Mouse (Mus musculus) heart, adult 11 months (tissue): ENCODE data around the gene Atp6v1d.

Source experiments
- DNase-seq: peaks from one replicate; pipeline ENCODE4 v3.0.0; 2022

Gene Atp6v1d

GRCm38 (mm10) chr12:78861496-78862253, at the start of gene Atp6v1d, which contains the start of gene Eif2s1:
Atp6v1d (minus strand) TSS chr12:78861638.
Eif2s1 (plus strand) TSS chr12:78861819.
- peak; percentile 100 for DNase-seq

DNA sequence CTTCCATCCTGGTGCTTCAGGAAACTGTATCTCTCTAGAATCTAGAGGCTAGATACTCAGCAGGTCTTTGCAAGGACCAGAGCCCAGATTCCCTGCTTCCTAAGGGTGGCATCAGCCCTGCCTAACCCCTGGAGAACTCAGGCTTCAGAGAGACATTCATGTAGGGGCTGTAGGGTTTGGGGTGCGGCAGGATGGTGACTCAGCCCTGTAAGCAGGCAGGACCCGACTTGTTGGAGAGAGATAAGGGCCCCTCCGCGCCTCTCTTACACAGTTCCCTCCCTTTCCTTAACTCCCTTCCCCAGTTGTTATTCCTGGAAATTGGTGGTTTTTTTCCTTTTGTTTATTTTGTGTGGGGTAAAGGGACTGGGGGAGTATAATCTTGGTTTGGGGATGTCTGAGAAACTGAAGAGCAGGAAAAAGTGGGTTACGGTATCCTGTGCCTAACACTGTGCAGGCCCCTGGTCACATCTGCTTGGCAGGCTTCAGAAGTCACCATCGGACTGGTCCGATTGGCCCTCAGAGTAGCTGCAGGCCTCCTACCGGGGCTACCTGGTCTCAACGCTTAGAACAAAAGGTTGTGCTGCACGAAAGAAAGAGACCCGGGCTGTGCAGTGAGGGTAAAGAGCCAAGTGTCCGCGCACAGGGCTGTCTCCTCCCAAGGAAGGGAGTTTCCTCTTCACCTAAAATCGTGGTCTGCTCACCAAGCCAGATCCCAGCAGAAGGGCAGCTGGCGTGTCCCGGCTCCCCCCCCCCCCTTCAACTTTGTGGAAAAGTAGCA, 49.4 kb upstream of the Atp6v1d start:
- peak; percentile 91 for DNase-seq

DNA sequence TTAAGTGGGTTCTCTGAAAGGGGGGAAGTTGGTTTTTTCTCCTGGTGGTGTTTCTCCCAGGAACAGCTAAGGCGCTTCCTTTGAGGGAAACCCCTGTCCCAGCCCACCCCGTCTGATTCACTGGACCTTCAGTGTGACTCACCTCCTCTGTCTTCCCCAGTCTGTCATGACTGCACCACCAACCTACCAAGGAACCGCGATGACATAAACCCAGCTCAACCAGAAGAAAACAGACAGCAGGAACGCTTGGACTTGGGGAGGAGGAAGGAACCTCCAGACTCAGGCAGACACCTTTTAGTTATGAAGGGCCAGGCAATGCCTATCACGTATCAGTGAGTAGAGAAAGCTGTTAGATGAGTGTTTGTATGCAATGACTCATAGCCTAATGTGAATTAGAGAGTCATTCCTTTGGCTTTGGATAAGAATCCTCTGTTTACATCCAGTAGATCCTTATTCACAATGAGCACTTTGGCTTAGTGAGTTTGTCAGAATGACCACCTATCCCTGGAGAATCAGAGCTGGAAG, 46.7 kb upstream of the Atp6v1d start:
- no peak for DNase-seq

- DNase-seq, result peak; percentile 93
Observed at GRCm38 (mm10) chr12:78906707-78907162, 45.3 kb upstream of the Atp6v1d start, which contains the start of gene Plek2. Plek2 (minus strand) TSS chr12:78906964.

GRCm38 (mm10) chr12:78904499-78904898, 43.1 kb upstream of the Atp6v1d start:
- DNase-seq, result no peak

GRCm38 (mm10) chr12:78903313-78903712, 41.9 kb upstream of the Atp6v1d start:
- peak; percentile 55 for DNase-seq

GRCm38 (mm10) chr12:78901467-78901866, 40.0 kb upstream of the Atp6v1d start:
- DNase-seq, result peak; percentile 77

- peak; percentile 70 for DNase-seq
Observed at GRCm38 (mm10) chr12:78897861-78898260, 36.4 kb upstream of the Atp6v1d start.

DNA sequence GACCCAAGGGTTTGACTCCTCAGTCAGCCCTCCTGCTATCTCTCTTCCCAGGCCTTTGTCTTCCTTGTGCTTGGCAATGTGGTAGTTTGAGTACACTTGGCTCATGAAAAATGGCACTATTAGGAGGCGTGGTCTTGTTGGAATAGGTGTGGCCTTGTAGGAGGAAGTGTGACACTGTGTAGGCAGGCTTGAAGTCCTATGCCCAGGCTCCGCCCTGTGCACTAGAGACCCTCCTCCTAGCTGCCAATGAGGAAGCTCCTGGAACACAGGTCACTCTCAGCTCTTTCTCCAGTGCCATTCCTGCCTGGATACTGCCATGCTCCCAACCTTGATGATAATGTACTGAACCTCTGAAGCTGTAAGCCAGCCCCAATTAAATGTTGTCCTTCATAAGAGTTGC, 29.7 kb upstream of the Atp6v1d start:
- peak; percentile 40 for DNase-seq

DNA sequence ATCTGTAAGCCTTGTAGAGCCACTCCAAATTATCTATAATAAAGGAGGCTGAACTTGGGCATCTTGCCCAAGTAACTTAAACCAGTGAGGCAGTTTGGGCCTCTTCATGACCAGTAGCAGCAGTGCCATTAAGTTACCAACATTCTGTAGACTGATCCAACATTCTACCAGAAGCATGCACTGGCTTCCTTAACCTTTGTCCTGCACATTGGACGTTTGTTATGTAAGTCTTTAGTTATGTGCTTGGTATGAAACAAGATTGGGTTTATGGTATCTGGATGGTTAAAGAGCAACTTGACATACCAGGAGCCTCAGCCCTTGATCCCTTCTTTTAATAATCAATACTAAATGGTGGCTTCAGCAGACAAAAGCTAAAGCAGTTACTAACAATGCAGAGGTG, 28.6 kb upstream of the Atp6v1d start:
- peak; percentile 27 for DNase-seq

DNA sequence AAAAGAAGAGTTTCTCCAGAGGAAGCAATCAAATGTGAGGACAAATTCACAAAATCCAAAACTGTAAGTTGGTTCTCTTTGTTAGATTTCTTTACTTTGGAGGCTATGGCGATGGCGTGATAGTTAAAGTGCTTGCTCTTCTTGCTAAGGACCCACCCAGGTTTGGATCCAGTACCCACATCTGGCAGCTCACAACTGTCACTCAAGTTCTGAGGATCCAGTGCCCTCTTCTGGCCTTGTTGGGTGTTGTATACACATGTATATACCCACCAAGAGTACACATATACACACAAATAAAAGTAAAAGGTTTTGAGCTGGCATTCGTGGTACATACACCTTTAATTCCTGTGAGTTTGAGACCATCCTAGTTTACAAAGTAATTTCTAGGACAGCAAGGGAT, 13.1 kb upstream of the Atp6v1d start:
- no peak for DNase-seq

- no peak for DNase-seq
Observed at GRCm38 (mm10) chr12:78868115-78868514, 6.7 kb upstream of the Atp6v1d start.

DNA sequence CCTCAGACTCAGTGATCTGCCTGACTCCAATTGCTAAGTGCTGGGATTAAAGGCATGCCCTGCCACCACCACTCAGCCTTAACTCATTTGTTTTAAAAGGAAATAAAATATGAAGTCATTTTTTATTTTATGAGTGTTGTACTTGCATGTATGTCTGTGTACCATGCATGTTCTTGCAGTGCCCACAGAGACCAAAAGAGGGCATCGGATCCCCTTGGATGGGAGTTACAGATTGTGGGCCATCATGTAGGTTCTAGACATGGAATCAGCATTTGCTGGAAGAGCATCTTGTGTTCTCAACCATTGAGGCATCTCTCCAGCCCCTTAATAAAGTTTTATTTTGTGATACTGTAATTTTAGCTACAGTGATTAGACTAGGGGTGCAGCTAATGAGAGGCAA, 4.0 kb upstream of the Atp6v1d start:
- no peak for DNase-seq

- no peak for DNase-seq
Observed at GRCm38 (mm10) chr12:78862254-78862730, 854 bp upstream of the Atp6v1d start.

- no peak for DNase-seq
Observed at GRCm38 (mm10) chr12:78860921-78861495, 430 bp downstream of the Atp6v1d start.

DNA sequence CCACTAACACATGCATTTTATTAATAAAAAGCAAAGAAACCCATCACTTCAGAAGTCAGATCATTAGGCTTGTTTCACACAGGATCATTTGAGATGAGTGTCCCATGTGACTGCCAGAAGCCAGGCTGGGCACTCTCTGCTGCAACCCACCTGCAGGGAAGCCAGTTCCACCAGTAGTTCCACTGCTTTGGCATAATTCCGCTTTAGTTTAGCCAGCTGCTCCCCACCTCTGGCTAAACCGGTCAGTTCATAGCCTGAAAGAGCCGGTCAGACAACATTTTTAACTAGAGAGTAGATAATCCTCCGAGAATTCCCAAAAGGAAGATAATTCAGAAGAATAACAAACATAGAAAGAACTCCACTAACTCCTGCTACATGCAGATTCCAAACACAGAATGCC, 13.2 kb downstream of the Atp6v1d start:
- no peak for DNase-seq

DNA sequence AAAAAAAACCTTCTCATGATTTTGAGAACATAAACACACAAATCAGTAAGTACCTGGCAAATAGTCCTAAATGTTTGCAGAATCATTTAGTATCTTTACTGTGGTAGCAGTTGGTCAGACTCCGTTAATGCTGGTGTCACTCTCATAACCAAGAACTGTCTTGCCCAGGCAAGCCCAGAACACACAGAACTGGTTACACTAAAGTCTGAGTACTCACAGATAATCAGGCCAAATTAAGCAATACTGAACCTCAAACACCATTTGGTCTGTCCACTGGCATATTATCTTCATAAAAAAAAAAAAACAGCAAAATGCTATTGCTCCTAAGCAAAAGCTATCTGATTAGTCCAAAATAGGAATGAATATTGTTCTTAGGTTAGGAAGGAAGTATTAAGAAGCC, 19.0 kb downstream of the Atp6v1d start:
- no peak for DNase-seq

- DNase-seq, result no peak
Observed at GRCm38 (mm10) chr12:78839906-78840305, 21.5 kb downstream of the Atp6v1d start.

DNA sequence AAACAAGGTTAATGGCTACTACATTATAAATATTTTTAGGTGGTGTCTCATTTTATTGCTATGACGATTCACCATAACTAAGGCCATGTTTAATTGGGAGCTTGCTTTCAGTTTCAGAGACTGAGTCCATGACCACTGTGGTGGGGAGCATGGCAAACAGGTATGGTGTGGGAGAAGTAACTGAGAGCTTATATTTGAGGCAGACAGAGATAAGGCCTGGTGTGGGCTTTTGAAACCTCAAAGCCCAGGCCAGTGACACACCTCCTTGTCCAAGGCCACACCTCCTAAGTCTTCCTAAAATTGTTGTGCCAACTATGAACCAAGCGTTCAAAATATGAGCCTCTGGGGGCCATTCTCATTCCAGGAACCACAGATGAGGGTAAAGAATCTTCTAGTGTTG, 26.9 kb downstream of the Atp6v1d start:
- DNase-seq, result no peak

GRCm38 (mm10) chr12:78814437-78814836, 47.0 kb downstream of the Atp6v1d start:
- DNase-seq, result no peak

- no peak for DNase-seq
Observed at GRCm38 (mm10) chr12:78801836-78802235, 59.6 kb downstream of the Atp6v1d start.

DNA sequence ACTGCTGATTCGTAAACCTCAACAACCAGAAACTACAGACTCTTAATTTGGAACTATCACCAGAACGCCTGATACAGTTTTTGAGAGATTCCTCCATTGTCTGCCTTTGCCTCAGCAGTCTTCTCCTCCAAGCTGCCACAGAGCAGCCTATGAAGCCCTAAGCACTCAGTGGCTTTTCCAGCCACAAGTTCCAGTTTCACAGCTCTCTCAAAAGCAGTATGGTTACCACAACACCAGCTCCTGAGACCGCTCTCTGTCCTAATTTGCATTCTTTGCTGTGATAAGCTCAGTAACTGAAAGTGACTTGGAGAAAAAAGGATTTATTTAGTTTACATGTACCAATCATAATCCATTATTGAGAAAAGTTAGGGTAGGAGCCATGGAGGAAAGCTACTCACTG, 61.4 kb downstream of the Atp6v1d start:
- no peak for DNase-seq

DNA sequence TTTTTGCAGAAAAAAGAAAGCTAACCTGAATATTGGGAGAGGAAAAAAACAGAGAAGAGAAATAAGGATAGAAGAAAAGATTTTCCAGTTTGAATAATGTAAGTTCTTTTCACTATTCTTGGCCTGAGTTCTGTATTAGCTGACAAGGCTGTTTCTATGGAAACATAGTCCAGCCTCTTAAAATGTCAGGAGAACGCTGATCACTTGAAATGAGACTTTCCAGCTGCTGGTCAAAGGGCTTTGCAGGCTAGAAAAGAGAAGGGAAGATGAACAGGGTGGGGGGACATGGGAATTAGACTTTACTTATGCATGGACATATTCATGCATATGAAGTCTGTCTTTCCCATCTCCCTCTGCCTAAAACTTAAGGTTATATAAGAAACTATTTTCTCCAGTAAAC, 67.2 kb downstream of the Atp6v1d start:
- peak; percentile 87 for DNase-seq
